Mouse (Mus musculus): Measurements from ENCODE around the gene Gm19345. TPM values are rescaled to one million over a fixed set of nuclear protein-coding genes. Genes with fewer than 3 reads are reported as not detected.

Gene Gm19345
- total RNA-seq (2021), result not detected
- long read RNA-seq, experiment 1, result 0 reads
- long read RNA-seq, experiment 2, result 0 reads

DNA sequence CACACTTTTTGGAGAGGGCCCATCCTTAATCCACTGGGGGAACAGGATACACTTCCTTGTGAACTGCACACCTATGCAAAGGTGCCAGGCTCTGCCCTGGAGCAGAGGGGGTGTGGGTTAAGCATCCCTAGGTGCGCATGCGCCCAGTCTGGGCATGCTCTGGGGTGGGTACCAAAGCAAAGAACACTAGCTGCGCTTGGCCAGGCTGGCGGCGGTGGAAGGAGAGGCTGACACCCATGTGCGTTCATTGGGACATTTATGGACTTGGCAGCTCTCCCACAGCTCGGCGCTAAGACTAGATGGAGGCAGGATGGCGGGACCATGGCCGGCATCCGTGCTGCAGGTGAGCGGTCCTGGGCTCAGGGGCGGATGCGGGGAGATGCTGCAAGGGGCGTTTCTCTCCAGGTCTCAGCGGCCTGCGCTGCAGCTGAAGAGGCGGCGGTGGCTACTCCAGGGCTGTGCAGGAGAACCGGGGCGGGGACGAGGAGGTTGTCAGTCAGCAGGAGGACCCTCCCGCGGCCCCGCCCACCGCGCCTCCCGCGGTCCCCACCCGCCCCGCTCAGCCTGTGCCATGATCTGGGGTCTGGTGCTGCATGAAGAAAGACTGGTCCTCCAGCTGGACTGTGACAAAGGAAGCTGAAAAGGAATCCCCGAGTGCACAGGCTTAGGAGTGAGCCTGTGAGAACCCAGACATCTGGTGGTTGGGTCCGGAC, at the start of gene Gm19345:
TSS of gene Gm19345 (plus strand) at position 146 of the 713 bp plus-strand sequence.
- intact Hi-C loops (cut with DNase I), result loop anchor here (2.0 kb wide), 1 partner anchor 19 kb away; no protein-coding TSS in a partner anchor
- DNase-seq, result no peak

DNA sequence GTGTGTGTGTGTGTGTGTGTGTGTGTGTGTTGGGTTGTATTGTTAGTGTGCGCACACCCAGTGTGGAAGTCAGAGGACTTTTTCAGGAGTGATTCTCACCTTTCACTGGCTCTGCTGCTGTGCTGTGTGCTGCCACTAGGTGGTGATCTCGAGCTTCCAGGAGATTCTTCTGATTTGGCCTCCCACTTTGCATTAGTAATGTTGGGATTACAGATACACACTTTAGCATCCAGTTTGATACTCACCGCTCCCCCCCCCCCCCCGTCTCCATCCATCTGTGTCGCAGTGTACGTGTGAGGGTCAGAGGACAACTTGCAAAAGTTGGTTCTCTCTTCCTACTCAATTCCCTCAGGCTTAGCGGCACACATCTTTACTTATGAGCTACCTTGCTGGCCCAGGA, 48.8 kb upstream of the Gm19345 start:
- peak; percentile 80 to 91 for DNase-seq
- intact Hi-C loops (cut with DNase I), result loop anchor here (1.0 kb wide), 1 partner anchor 40 kb away; no protein-coding TSS in a partner anchor

DNA sequence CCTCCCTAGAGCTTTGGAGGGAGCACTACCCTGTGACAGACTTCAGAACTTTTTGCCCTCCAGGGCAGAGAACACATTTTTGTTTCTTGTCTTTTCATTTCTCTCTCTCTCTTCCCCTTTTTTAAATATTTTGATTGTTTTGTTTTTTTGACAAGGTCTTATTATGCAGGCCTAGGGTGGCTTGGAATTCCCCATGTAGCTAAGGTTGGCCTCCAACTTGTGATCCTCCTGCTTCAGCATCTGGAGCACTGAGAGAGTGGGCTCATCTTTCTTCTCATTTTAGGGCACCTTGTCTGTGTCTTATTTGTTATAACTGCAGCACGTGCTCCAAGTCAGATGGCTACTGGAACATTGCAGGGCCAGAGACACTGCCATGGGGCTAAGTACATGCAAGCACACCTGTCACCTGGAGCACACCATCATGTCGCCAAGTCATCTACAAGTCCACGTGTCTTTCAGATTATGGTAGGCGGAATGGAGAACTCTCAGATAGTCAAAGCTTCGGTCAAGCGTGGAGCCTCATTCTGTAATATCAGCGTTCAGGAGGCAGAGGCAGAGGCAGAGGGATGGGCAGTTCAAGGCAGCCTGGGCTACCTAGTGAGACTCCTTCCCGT, 45.3 kb upstream of the Gm19345 start:
- intact Hi-C loops (cut with DNase I), result no loop called here
- no peak for DNase-seq

DNA sequence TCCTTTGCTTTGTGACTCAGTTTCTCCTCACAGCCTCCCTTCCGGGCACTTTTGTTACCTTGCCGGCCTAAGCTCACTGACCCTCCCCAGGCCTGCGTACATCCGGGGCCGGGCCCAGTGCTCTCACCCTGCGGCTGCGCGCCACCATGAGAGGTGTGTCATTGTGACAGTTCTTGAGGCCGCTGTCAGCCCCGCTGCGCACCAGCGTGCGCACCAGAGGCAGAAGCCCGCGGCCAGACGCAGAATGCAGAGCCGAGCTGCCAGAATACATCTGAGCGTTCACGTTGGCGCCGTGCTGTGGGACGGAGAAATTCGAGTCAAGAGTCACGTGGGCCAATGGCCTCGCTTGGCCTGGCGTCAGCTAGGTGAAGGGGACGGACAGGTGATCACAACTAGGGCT, 42.4 kb upstream of the Gm19345 start:
- peak; percentile 36 to 44 for DNase-seq
- intact Hi-C loops (cut with DNase I), result no loop called here

DNA sequence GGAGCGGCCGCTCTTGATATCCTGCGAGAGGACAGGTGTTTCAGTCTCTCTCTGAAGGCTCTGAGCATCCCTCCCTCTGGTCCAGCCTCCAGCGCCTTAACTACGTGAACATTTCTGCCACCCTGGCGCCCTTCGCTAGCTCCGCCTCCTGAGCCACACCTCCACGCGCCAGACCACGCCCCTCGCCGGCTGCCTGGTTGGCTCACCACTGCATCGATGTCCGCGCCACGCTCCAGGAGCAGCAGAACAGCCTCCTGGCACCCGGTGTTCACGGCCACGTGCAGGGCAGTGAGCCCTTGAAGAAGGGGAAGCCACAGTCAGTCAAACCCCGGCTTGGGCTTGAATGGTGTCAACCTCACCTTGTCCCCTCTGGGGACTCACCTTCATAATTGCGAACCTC, 40.7 kb upstream of the Gm19345 start:
- peak in 1 of 2 experiments; percentile 66 for DNase-seq
- intact Hi-C loops (cut with DNase I), result no loop called here

DNA sequence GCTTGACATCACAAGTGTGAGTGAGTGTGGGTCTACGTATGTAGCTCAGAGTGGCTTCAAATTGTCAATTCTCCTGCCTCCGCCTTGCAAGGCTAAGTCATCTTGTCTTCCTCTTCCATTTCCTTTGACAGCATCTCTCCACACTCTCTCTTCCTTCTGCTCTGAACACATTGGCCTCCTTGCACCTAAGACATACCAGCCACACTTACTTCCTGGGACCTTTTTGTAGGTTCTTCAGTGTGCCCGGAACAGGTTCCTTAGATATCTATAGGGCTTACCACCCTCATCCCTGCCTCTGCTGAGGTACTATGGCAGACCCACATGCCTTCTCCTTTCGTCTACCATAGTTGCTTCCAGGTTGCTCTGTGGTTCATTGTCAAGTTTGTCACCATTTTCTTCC, 38.6 kb upstream of the Gm19345 start:
- intact Hi-C loops (cut with DNase I), result no loop called here

DNA sequence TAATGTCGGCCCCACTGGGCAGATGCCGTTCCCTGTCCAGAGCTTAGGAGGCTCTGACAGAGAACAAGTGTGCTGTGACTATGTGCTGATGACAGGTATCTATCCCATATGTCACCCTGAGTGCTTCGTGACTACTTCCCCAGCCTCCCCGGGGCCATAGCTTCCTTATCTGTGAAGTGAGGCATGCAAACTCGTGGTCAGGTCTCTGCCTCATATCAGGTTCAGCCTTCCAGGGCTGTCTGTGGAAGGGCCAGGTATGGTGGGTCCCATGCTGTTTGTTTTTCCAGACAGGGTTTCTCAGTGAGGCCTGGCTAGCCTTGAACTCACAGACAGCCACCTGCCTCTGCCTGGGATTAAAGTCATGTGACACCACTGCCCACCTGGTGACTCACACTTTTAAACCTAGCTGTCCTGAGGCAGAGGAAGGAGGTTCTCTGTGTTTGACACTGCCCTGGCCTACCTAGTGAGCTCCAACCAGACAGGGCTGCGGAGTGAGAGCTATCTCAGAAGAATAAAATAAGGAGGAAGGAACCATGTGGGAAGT, 38.2 kb upstream of the Gm19345 start:
- intact Hi-C loops (cut with DNase I), result no loop called here
- no peak for DNase-seq

More for the DNA sequence above, 38.6 kb upstream of the Gm19345 start:
- no peak for DNase-seq

DNA sequence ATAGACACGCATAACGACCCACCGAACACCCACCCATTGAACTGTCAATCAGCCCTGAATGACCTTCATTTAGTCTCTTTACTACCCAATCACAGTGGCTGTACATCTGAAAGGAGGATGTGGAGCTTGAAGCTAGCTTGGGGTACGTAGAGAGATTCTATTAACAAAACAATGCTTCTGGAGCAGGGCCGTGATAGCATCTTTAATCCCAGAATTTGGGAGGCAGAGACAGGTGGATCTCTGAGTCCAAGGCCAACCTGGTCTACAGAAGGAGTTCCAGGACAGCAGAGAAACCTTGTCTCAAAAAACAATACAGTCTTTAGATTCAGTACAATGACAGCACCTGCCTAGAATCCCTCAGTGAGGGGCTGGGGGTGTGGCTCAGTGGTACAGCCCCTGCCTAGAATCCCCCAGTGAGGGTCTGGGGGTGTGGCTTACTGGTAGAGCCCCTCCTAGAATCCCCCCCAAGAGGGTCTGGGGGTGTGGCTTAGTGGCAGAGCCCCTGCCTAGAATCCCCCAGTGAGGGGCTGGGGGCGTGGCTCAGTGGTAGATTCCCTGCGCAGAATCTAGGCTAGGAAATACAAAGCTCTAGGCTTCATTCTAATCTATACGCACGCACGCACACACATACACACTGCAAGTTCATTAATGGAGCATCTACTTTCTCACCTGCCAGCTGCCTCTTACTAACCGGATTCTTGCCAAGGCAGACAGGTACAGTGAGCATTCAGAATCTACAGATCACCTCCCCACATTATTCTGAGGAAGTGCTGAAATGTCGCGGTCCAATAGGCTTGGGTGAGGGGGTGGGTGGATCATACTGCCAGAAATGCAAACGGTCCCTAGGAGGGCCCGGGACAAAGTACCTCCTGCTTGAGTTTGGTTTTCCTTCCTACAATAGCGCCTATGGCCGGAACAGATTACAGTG, 36.2 kb upstream of the Gm19345 start:
- intact Hi-C loops (cut with DNase I), result no loop called here
- DNase-seq, result no peak

DNA sequence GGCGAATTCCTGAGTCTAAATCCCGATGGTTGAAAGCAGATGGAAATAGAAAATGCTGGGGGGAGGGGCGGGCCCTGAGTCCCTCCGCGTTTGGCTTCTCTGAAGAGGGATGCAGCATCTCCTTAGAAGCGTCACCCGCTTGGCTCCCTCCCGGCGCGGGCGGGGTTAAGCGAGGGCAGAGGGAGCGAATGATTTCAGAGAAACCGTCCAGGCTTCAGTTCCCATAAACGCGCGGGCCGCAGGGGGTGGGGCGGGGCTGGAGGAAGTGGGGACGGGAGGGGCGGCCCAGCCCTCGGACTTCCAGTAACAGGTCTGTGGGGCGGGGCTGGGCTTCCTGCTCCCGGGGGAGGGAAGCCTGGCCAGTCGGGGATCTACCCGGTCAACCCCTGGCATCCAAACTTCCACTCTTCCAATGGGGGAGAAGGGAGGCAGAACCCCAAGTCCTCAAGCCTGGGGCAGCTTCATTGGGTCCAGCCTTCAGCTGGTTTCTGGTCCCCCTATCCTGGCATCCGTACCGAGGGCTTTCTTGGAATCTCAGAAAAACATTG, 35.5 kb upstream of the Gm19345 start:
- peak; percentile 87 to 91 for DNase-seq
- intact Hi-C loops (cut with DNase I), result no loop called here

DNA sequence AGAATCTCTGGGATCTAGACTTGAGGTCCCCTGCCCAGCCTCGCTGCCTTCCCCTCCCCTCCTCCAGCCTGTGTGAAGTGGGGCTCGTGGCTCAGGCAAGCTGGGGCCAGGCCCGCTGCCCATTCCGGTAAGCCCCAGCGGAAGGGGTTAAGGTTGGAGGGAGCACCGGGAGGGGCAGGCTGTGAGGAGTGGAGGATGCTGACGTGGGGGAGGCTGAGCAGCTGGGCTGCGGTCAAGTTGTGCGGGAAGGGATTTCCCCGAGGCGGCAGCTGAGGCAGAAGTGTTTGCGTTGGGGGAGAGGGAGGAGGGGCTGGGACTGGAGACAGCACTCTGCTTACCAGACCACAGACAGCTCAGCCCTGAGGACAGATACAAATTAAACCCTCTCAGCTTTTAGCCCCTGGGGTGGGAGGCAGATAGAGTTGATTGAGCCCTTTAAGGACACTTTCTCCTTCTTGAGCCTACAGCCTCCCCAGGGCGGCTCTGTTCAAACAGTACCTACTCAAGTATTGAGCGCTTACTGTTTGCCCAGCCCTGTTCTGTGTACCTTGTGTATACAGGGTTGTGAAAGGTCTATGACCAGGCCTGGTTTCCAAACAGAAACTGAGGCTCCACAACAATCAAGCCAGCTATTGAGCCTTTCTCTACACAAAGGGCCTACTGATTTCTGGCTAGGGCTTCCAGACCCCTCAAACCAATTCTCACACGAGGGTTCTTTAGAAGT, 34.3 kb upstream of the Gm19345 start:
- DNase-seq, result peak; percentile 62 to 66
- intact Hi-C loops (cut with DNase I), result no loop called here

DNA sequence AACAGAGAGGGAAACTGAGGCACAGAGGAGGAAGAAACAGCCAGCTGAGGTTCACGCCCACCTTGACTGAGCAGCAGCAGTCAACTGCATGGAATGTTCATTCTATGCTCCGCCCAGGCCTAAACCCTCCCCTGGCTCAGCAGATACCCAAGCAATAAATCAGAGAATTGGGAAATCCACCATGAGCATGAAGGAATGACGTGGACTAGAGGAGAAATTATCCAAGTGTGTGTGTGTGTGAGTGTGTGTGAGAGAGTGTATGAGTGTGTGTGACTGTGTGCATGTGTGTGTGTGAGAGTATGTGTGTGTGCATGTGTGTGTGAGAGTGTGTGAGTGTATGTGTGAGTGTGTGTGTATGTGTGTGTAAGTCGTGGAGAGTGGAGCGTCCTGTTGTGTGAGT, 33.4 kb upstream of the Gm19345 start:
- intact Hi-C loops (cut with DNase I), result no loop called here
- no peak for DNase-seq

DNA sequence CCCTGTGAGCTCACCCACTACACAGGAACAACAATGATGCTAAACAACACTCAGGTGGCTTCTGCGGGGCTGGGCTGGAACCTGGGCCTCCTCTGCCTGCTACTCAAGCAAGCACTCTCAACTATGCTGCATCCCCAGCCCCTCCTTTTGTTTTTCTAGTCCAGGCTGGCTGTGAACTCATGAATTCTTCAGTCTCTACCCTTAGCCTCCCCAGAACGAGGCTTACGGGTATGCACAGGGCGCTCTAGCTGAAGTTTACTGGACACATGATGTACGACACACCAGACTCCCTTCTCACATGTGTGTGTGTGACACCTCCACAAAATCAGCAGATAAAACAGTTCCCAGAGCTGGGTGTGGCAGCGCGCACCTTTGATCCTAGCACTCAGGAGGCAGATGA, 32.9 kb upstream of the Gm19345 start:
- intact Hi-C loops (cut with DNase I), result no loop called here
- DNase-seq, result no peak

DNA sequence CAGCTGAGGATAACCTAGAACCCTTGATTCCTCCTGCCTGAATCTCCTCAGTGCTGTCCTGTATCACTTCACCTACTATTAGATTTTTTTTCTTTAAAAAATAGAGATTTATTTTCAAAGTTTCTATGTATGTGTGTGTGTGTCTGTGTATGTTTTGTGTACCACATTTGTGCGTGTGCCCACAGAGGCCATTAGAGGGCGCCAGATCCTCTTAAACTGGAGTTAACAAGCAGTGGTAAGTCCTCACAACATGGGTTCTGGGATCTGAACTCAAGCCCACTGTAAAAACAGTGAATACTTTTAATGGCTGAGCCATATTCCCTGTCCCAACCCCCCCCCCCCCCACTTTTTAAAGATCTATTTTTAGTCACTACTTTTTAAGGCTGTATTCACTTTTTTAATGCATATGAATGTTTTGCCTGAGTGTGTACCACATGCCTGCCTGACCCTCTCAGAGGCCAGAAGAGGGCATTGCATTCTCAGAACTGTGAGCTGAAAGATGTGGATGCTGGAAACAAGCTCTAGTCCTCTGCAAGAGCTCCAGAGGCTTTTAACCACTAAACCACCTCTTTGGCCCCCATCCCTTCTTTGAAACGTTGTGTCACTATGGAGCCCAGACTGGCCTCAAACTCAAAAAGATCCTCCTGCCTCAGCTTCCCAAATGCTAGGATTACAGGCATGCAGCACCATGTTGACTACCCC, 31.3 kb upstream of the Gm19345 start:
- intact Hi-C loops (cut with DNase I), result no loop called here
- DNase-seq, result no peak

DNA sequence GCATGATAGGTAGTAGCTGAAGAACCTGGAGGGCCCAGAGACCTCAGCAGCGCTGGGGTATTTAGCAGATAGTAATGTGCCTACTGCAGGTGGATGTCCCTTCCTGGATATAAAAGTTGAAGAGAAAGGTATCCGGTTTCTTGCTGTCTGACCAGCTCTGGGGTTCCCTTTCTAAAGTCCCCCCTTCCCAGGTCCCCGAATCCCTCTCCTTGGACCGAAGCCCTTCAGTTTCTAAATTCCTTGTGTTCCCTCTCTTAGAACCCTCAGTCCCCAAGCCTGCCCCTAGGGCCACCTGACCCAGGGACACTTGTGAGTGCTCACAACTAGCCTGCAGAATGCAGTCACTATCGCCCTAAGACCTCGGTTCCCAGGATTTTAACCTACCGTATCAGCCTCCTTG, 30.2 kb upstream of the Gm19345 start:
- intact Hi-C loops (cut with DNase I), result no loop called here
- DNase-seq, result no peak

DNA sequence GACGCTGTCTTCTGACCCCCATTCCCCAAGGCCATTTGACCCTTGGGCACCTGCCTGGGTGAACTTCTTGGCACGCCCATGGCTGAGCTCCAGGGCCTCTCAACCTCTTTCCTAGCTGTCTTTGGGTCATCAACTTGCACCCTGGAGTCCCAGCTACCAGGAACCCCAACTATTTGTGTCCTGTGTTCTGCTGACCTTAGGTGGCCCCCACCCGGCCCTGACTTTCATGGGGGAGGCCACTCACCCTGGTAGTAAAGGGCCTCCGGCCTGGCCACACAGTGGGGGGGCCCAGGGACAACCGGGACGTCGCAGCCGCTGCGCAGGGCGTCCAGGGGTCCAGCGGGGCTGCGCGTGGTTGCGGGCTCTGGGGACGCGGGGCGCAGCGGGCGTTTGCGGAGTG, 29.6 kb upstream of the Gm19345 start:
- intact Hi-C loops (cut with DNase I), result no loop called here
- peak in 1 of 2 experiments; percentile 23 for DNase-seq

DNA sequence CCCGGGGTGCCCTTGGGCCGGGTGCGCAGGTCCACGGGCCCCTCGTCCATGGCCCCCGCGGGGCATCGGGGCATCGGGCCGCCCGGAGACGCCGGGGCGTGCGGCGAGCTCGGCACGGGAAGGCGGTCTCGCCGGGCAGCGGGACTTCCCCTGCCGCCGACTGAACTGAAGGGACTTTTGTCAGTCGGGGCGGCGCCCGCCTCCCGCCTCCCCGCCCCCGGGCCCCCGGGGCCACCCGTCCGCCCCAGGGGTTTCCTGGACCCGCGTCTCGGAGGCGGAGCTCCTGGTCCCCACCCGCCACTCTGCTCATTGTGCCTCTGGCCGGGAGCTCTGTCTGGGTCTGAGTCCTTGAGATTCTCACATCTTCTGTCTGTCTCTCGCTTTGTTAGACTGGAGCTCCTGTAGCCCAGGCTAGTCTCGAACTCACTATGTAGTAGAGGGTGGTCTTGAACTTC, 29.2 kb upstream of the Gm19345 start, which contains the start of gene Bcl3:
TSS of gene Bcl3 (minus strand) at position 167 of the 455 bp plus-strand sequence.
- intact Hi-C loops (cut with DNase I), result no loop called here

DNA sequence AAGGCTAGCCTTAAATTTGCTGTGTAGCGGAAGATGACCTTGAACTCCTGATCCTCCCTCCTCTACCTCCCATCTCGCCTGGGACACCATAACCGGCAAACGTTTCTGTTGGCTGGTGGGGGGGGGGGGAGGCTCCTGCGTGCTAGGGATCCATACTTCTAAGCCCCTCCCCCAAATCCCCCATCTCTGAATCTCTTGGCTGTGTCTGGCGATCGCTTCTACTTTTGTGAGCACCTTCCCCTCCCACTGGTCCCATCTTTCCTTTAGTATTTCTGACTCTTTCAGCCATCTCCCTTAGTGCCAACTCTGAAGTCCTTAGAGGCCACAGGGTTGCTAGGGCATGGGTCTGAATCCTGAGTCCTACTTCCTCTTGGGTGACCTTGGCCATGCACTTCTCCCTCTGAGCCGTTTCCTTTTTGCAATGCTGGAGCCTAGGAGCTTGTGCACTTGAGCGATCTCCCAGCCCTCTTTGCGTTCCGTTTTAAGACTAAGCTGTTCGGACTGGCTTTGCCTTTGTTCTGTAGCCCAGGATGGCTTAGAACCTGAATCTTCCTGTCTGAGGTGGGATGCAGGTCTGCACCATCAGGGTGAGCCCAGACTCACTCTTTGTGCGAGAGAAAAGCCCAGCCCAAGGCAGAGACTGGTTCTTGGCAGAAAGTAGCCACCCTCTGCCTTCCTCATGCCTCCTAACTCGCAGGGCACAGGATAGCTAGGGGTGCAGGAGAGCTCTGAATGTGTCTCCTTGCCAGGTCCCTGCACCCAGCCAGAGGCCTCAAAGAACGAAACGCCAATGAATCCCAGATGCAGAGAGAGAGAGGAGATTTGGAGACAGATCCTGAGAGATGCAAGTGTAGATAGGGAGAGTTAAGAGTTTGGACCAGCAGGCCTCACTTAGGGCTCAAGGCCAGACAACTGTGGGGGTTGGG, 28.3 kb upstream of the Gm19345 start:
- no peak for DNase-seq
- intact Hi-C loops (cut with DNase I), result no loop called here

More for the DNA sequence above, 29.2 kb upstream of the Gm19345 start, which contains the start of gene Bcl3:
- DNase-seq, result peak; percentile 75 to 83
